In the genomic region with DNA sequence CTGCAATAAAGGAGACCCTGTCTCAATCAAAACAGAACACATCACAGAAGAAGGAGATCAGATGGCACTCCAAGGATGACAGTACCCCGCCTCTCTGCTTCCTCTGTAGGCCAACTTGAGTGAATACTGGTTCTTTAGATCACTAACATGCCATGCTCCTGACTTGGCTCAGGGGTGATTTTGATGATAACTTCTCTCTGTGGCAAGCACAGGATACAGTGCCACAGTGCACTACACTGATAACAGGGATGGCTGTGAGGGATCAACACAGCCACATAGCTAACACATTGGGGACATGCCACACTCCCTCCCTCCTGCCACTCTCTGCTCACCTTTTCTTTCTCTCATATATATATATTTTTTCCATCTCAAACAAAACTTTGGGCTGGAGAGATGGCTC, we compare ENCODE assay signal across 1 mouse cellular context.
TF ChIP-seq lines count a peak whose summit lies in the region.

No protein-coding gene starts in this region.

TF ChIP-seq in MEL, 35 proteins besides CTCF, POLR2A, EP300 and RAD21 (continued from another document):
- TF ChIP-seq TAL1 (IDR thresholded peaks at IDR 0.05; ENCODE audit: low read length): no peak
